ENCODE assay signal across 10 mouse cellular contexts in the genomic region with DNA sequence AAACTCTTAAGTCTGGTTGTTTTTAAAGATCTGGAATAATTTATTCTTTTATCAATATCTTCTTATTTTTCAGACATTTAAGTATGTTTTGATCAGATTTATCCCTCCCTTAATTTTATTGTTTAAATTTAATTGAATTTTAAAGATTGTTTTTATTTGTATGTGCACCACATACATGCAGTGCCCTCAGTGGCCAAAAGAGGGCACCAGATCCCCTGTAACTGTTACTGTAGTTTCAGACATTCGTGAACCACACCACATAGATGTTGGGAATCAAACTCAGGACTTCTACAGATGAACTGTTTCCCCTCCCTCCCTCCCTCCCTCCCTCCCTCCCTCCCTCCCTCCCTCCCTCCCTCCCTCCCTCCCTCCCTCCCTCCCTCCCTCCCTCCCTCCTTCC. TPM values are rescaled to one million over a fixed set of nuclear protein-coding genes. Genes with fewer than 3 reads are reported as not detected.
DNase-seq lines count a peak whose midpoint lies in the region; ATAC-seq and TF ChIP-seq lines count a peak whose summit lies in the region.
"Had no signal": no experiment of that assay in that cellular context is flagged by ENCODE, and none has a peak within 500 bp of the region (broad histone marks: within the 10 kb centered on the region; RNA-seq: fewer than 3 reads in every experiment).

No protein-coding gene starts in this region.

- 8% methylated on average over 1 of the region's 1 CpGs for WGBS in hindbrain, embryonic 11.5 days
- 7% methylated on average over 1 of the region's 1 CpGs for WGBS in hindbrain, embryonic 13.5 days
- WGBS in thymus, adult 2 months, result 10% methylated on average over 1 of the region's 1 CpGs
- WGBS in limb, embryonic 11.5 days, result 6% methylated on average over 1 of the region's 1 CpGs
- WGBS in heart, embryonic 11.5 days (ENCODE audit: insufficient replicate concordance), result 4% methylated on average over 1 of the region's 1 CpGs

- TF ChIP-seq POLR2A in thymus, adult 2 months (IDR thresholded peaks at IDR 0.05; ENCODE audit: control insufficient read depth, extremely low read depth, insufficient read depth, low read length, poor library complexity), result no peak
- TF ChIP-seq POLR2A in brain, embryonic 14.5 days (IDR thresholded peaks at IDR 0.05; ENCODE audit: borderline replicate concordance, extremely low read depth, insufficient read depth, insufficient read length, poor library complexity, severe bottlenecking), result no peak

- no peaks in the 10 kb centered on the region for H3K4me1 ChIP-seq in hindbrain, embryonic 11.5 days (replicated peaks; ENCODE audit: control insufficient read depth, insufficient read depth, low read length)
- H3K4me1 ChIP-seq in hindbrain, embryonic 13.5 days (replicated peaks), result no peaks in the 10 kb centered on the region
- H3K4me1 ChIP-seq in thymus, adult 2 months (replicated peaks; ENCODE audit: control insufficient read depth, insufficient read depth, low read length), result peaks cover 9% of the 10 kb centered on the region
- H3K4me1 ChIP-seq in limb, embryonic 11.5 days (ENCODE audit: control insufficient read depth, insufficient read depth, low read length), result no peaks in the 10 kb centered on the region
- no peaks in the 10 kb centered on the region for H3K4me1 ChIP-seq in heart, embryonic 11.5 days (ENCODE audit: control insufficient read depth, insufficient read depth, low read length)

- H3K9me3 ChIP-seq in hindbrain, embryonic 11.5 days (ENCODE audit: control insufficient read depth, low read length), result no peaks in the 10 kb centered on the region
- H3K9me3 ChIP-seq in hindbrain, embryonic 13.5 days, result no peaks in the 10 kb centered on the region
- no peaks in the 10 kb centered on the region for H3K9me3 ChIP-seq in limb, embryonic 11.5 days (ENCODE audit: control insufficient read depth, low read length)
- no peaks in the 10 kb centered on the region for H3K9me3 ChIP-seq in heart, embryonic 11.5 days (replicated peaks; ENCODE audit: control insufficient read depth, low read length)
- H3K9me3 ChIP-seq: embryonic facial prominence, embryonic 13.5 days; neural tube, embryonic 13.5 days had no signal

- no peak overlapping the region for H3K4me2 ChIP-seq in hindbrain, embryonic 11.5 days (replicated peaks; ENCODE audit: low read depth, low read length)
- H3K4me2 ChIP-seq in hindbrain, embryonic 13.5 days, result no peak overlapping the region
- no peak overlapping the region for H3K4me2 ChIP-seq in limb, embryonic 11.5 days (ENCODE audit: low read depth, severe bottlenecking)
- no peak overlapping the region for H3K4me2 ChIP-seq in heart, embryonic 11.5 days
- H3K4me2 ChIP-seq: embryonic facial prominence, embryonic 13.5 days; neural tube, embryonic 13.5 days had no signal

- TF ChIP-seq CTCF in thymus, adult 2 months (IDR thresholded peaks at IDR 0.05; ENCODE audit: borderline replicate concordance, control insufficient read depth, extremely low read depth, insufficient read depth, low read length, poor library complexity), result no peak
- peak; percentile 75; the same call in 1 of the 2 replicates for TF ChIP-seq CTCF in brain, embryonic 14.5 days (IDR thresholded peaks at IDR 0.05; ENCODE audit: borderline replicate concordance, extremely low read depth, insufficient read depth, insufficient read length)

- H3K4me3 ChIP-seq in hindbrain, embryonic 11.5 days (ENCODE audit: low read depth, low read length), result no peak overlapping the region
- no peak overlapping the region for H3K4me3 ChIP-seq in hindbrain, embryonic 13.5 days
- no peak overlapping the region for H3K4me3 ChIP-seq in thymus, adult 2 months (ENCODE audit: control insufficient read depth, insufficient read depth, low read length)
- H3K4me3 ChIP-seq in limb, embryonic 11.5 days (ENCODE audit: low read depth, low read length), result no peak overlapping the region
- no peak overlapping the region for H3K4me3 ChIP-seq in heart, embryonic 11.5 days (ENCODE audit: low read depth, low read length)
- H3K4me3 ChIP-seq: embryonic facial prominence, embryonic 13.5 days; neural tube, embryonic 13.5 days had no signal

- no peaks in the 10 kb centered on the region for H3K36me3 ChIP-seq in hindbrain, embryonic 11.5 days (ENCODE audit: control insufficient read depth, insufficient read depth, low read length)
- no peaks in the 10 kb centered on the region for H3K36me3 ChIP-seq in hindbrain, embryonic 13.5 days
- H3K36me3 ChIP-seq in thymus, adult 2 months (ENCODE audit: control insufficient read depth, insufficient read depth, low read length), result no peaks in the 10 kb centered on the region
- H3K36me3 ChIP-seq in limb, embryonic 11.5 days (ENCODE audit: control insufficient read depth, insufficient read depth, low read length), result no peaks in the 10 kb centered on the region
- no peaks in the 10 kb centered on the region for H3K36me3 ChIP-seq in heart, embryonic 11.5 days (ENCODE audit: control insufficient read depth, insufficient read depth, low read length)
- H3K36me3 ChIP-seq: embryonic facial prominence, embryonic 13.5 days; neural tube, embryonic 13.5 days had no signal

- no peak overlapping the region for H3K9ac ChIP-seq in hindbrain, embryonic 11.5 days (ENCODE audit: low read depth, low read length)
- H3K9ac ChIP-seq in hindbrain, embryonic 13.5 days, result no peak overlapping the region
- H3K9ac ChIP-seq in limb, embryonic 11.5 days (ENCODE audit: low read length), result no peak overlapping the region
- no peak overlapping the region for H3K9ac ChIP-seq in heart, embryonic 11.5 days (ENCODE audit: low read depth, low read length)
- H3K9ac ChIP-seq: embryonic facial prominence, embryonic 13.5 days; neural tube, embryonic 13.5 days had no signal

- DNase-seq in hindbrain, embryonic 11.5 days (ENCODE audit: low spot score), result peak; percentile 77
- peak; percentile 27 for DNase-seq in thymus, adult 2 months
- DNase-seq in thymus, adult 18-20 months, result no peak
- peak; percentile 67 for DNase-seq in brain, embryonic 14.5 days (ENCODE audit: low read depth)
- DNase-seq in limb, embryonic 11.5 days (ENCODE audit: low spot score), result peak; percentile 85
- peak; percentile 47 for DNase-seq in thymus, postnatal 0 days (ENCODE audit: low spot score)

- H3K27ac ChIP-seq in hindbrain, embryonic 11.5 days (ENCODE audit: low read depth, low read length), result no peak overlapping the region
- no peak overlapping the region for H3K27ac ChIP-seq in hindbrain, embryonic 13.5 days
- H3K27ac ChIP-seq in thymus, adult 2 months (ENCODE audit: control insufficient read depth, insufficient read depth, low read length), result no peak overlapping the region
- H3K27ac ChIP-seq in limb, embryonic 11.5 days (replicated peaks; ENCODE audit: low read depth, low read length), result no peak overlapping the region
- no peak overlapping the region for H3K27ac ChIP-seq in heart, embryonic 11.5 days (ENCODE audit: low read depth, low read length)
- H3K27ac ChIP-seq: neural tube, embryonic 13.5 days had no signal

- no peak for ATAC-seq in hindbrain, embryonic 11.5 days (ENCODE audit: low FRiP score)
- no peak for ATAC-seq in hindbrain, embryonic 13.5 days (ENCODE audit: low FRiP score)
- ATAC-seq in limb, embryonic 11.5 days (ENCODE audit: insufficient number of reproducible peaks, low FRiP score, low TSS enrichment, low read depth), result no peak
- no peak for ATAC-seq in heart, embryonic 11.5 days (replicated peaks; ENCODE audit: insufficient number of reproducible peaks, low FRiP score, low TSS enrichment)

- no peaks in the 10 kb centered on the region for H3K27me3 ChIP-seq in hindbrain, embryonic 11.5 days (ENCODE audit: control insufficient read depth, insufficient read depth, low read length)
- no peaks in the 10 kb centered on the region for H3K27me3 ChIP-seq in hindbrain, embryonic 13.5 days
- H3K27me3 ChIP-seq in thymus, adult 2 months (ENCODE audit: control insufficient read depth, insufficient read depth, low read length), result no peaks in the 10 kb centered on the region
- H3K27me3 ChIP-seq in limb, embryonic 11.5 days (ENCODE audit: control insufficient read depth, insufficient read depth, low read length), result no peaks in the 10 kb centered on the region
- H3K27me3 ChIP-seq in heart, embryonic 11.5 days (ENCODE audit: control insufficient read depth, insufficient read depth, low read length), result no peaks in the 10 kb centered on the region
- H3K27me3 ChIP-seq: embryonic facial prominence, embryonic 13.5 days; neural tube, embryonic 13.5 days had no signal

RNA-seq across cellular contexts. Expression of gene Slc44a3, which starts 18.2 kb away (rescaled TPM):
- polyA plus RNA-seq in hindbrain, embryonic 11.5 days (2014; fragmentation: Nextera tagmentation; extraction: Ambion mirVana), result 0.86 and 1.6 TPM in 2 replicates
- polyA plus RNA-seq in hindbrain, embryonic 13.5 days (2015; fragmentation: Nextera tagmentation; extraction: Ambion mirVana), result 0.78 and 1.3 TPM in 2 replicates
- 0.69 and 0.82 TPM in 2 replicates for polyA plus RNA-seq in thymus, adult 2 months (2012; rRNA removed)
- polyA plus RNA-seq in brain, embryonic 14.5 days (2012; rRNA removed), result 0.19 and 0.29 TPM in 2 replicates
- polyA plus RNA-seq in limb, embryonic 11.5 days (2014; fragmentation: Nextera tagmentation; extraction: Ambion mirVana), result 0.75 and 1.3 TPM in 2 replicates
- 0.68 and 1.2 TPM in 2 replicates for polyA plus RNA-seq in thymus, postnatal 0 days (2015; fragmentation: Nextera tagmentation; extraction: Ambion mirVana)
- polyA plus RNA-seq in heart, embryonic 11.5 days (2014; fragmentation: Nextera tagmentation; extraction: Ambion mirVana), result 0.83 and 1.1 TPM in 2 replicates

Comparison
In these comparisons a context has a peak if more than half of its experiments do, and no peak if none do; other contexts are left out.
1. DNase-seq: peak in hindbrain, embryonic 11.5 days (single experiment), thymus, adult 2 months (single experiment), brain, embryonic 14.5 days (single experiment), limb, embryonic 11.5 days (single experiment) and thymus, postnatal 0 days (single experiment); none in thymus, adult 18-20 months (0 of 2).